Mouse (Mus musculus): ENCODE data around the gene Kcnc4. TPM values are rescaled to one million over a fixed set of nuclear protein-coding genes. Genes with fewer than 3 reads are reported as not detected.

Gene Kcnc4
- polyA plus RNA-seq, 1 experiment: not detected

GRCm38 (mm10) chr3:107462160-107462559, 2.8 kb upstream of the Kcnc4 start:
- Histone ChIP-seq H3K27ac (ENCODE audit: insufficient read depth, low read length) (no peak overlapping the region), H3K4me1 (ENCODE audit: control insufficient read depth, insufficient read depth, low read length) (peaks cover 2% of the 10 kb centered on the region; the same call in 1 of the 2 replicates), H3K4me3 (ENCODE audit: insufficient read depth, low read length) (no peak overlapping the region)
- TF ChIP-seq CTCF (IDR thresholded peaks at IDR 0.05; ENCODE audit: borderline replicate concordance, insufficient read depth, low read length) (peak; percentile 85; the same call in 1 of the 2 replicates), POLR2A (IDR thresholded peaks at IDR 0.05; ENCODE audit: low read depth, low read length) (no peak)

- Histone ChIP-seq H3K4me3 (ENCODE audit: insufficient read depth, low read length) (peak overlapping the region; percentile 9; the same call in 1 of the 2 replicates), H3K4me1 (ENCODE audit: control insufficient read depth, insufficient read depth, low read length) (peaks cover 2% of the 10 kb centered on the region; the same call in 1 of the 2 replicates), H3K27ac (ENCODE audit: insufficient read depth, low read length) (no peak overlapping the region)
- TF ChIP-seq POLR2A (IDR thresholded peaks at IDR 0.05; ENCODE audit: low read depth, low read length) (no peak), CTCF (IDR thresholded peaks at IDR 0.05; ENCODE audit: borderline replicate concordance, insufficient read depth, low read length) (no peak)
These were observed 550 bp upstream of the Kcnc4 start for GRCm38 (mm10) chr3:107459773-107460431.

- H3K4me3 ChIP-seq (ENCODE audit: insufficient read depth, low read length): peak overlapping the region; percentile 11; the same call in 1 of the 2 replicates
- no peak for TF ChIP-seq CTCF (IDR thresholded peaks at IDR 0.05; ENCODE audit: borderline replicate concordance, insufficient read depth, low read length)
- peaks cover 2% of the 10 kb centered on the region; the same call in 1 of the 2 replicates for H3K4me1 ChIP-seq (ENCODE audit: control insufficient read depth, insufficient read depth, low read length)
- H3K27ac ChIP-seq (ENCODE audit: insufficient read depth, low read length): no peak overlapping the region
These were observed 690 bp downstream of the Kcnc4 start for GRCm38 (mm10) chr3:107458528-107459195.

GRCm38 (mm10) chr3:107458104-107458503, 1.2 kb downstream of the Kcnc4 start:
- no peak overlapping the region for H3K4me3 ChIP-seq (ENCODE audit: insufficient read depth, low read length)
- H3K27ac ChIP-seq (ENCODE audit: insufficient read depth, low read length): no peak overlapping the region
- H3K4me1 ChIP-seq (ENCODE audit: control insufficient read depth, insufficient read depth, low read length): peaks cover 2% of the 10 kb centered on the region; the same call in 1 of the 2 replicates
- TF ChIP-seq CTCF (IDR thresholded peaks at IDR 0.05; ENCODE audit: borderline replicate concordance, insufficient read depth, low read length) (no peak), POLR2A (IDR thresholded peaks at IDR 0.05; ENCODE audit: low read depth, low read length) (no peak)

- Histone ChIP-seq H3K4me3 (ENCODE audit: insufficient read depth, low read length) (no peak overlapping the region), H3K27ac (ENCODE audit: insufficient read depth, low read length) (no peak overlapping the region), H3K4me1 (ENCODE audit: control insufficient read depth, insufficient read depth, low read length) (no peaks in the 10 kb centered on the region)
- TF ChIP-seq POLR2A (IDR thresholded peaks at IDR 0.05; ENCODE audit: low read depth, low read length): no peak
- no peak for TF ChIP-seq CTCF (IDR thresholded peaks at IDR 0.05; ENCODE audit: borderline replicate concordance, insufficient read depth, low read length)
These were observed 5.1 kb downstream of the Kcnc4 start for GRCm38 (mm10) chr3:107454280-107454679.

- Histone ChIP-seq H3K4me1 (ENCODE audit: control insufficient read depth, insufficient read depth, low read length) (no peaks in the 10 kb centered on the region), H3K27ac (ENCODE audit: insufficient read depth, low read length) (no peak overlapping the region), H3K4me3 (ENCODE audit: insufficient read depth, low read length) (no peak overlapping the region)
- TF ChIP-seq POLR2A (IDR thresholded peaks at IDR 0.05; ENCODE audit: low read depth, low read length): no peak
- no peak for TF ChIP-seq CTCF (IDR thresholded peaks at IDR 0.05; ENCODE audit: borderline replicate concordance, insufficient read depth, low read length)
These were observed 12.5 kb downstream of the Kcnc4 start for GRCm38 (mm10) chr3:107446822-107447221.

- no peak overlapping the region for H3K27ac ChIP-seq (ENCODE audit: insufficient read depth, low read length)
- no peaks in the 10 kb centered on the region for H3K4me1 ChIP-seq (ENCODE audit: control insufficient read depth, insufficient read depth, low read length)
- H3K4me3 ChIP-seq (ENCODE audit: insufficient read depth, low read length): no peak overlapping the region
- no peak for TF ChIP-seq CTCF (IDR thresholded peaks at IDR 0.05; ENCODE audit: borderline replicate concordance, insufficient read depth, low read length)
- no peak for TF ChIP-seq POLR2A (IDR thresholded peaks at IDR 0.05; ENCODE audit: low read depth, low read length)
These were observed 15.5 kb downstream of the Kcnc4 start for GRCm38 (mm10) chr3:107443866-107444265.

- no peak overlapping the region for H3K27ac ChIP-seq (ENCODE audit: insufficient read depth, low read length)
- H3K4me1 ChIP-seq (ENCODE audit: control insufficient read depth, insufficient read depth, low read length): no peaks in the 10 kb centered on the region
- no peak overlapping the region for H3K4me3 ChIP-seq (ENCODE audit: insufficient read depth, low read length)
- TF ChIP-seq CTCF (IDR thresholded peaks at IDR 0.05; ENCODE audit: borderline replicate concordance, insufficient read depth, low read length) (no peak), POLR2A (IDR thresholded peaks at IDR 0.05; ENCODE audit: low read depth, low read length) (no peak)
These were observed 17.2 kb downstream of the Kcnc4 start for GRCm38 (mm10) chr3:107442191-107442590.

GRCm38 (mm10) chr3:107441306-107441705, 18.0 kb downstream of the Kcnc4 start:
- no peak for TF ChIP-seq POLR2A (IDR thresholded peaks at IDR 0.05; ENCODE audit: low read depth, low read length)
- no peak for TF ChIP-seq CTCF (IDR thresholded peaks at IDR 0.05; ENCODE audit: borderline replicate concordance, insufficient read depth, low read length)
- Histone ChIP-seq H3K4me3 (ENCODE audit: insufficient read depth, low read length) (no peak overlapping the region), H3K27ac (ENCODE audit: insufficient read depth, low read length) (no peak overlapping the region), H3K4me1 (ENCODE audit: control insufficient read depth, insufficient read depth, low read length) (no peaks in the 10 kb centered on the region)

- H3K4me1 ChIP-seq (ENCODE audit: control insufficient read depth, insufficient read depth, low read length): no peaks in the 10 kb centered on the region
- no peak overlapping the region for H3K27ac ChIP-seq (ENCODE audit: insufficient read depth, low read length)
- H3K4me3 ChIP-seq (ENCODE audit: insufficient read depth, low read length): no peak overlapping the region
- no peak for TF ChIP-seq CTCF (IDR thresholded peaks at IDR 0.05; ENCODE audit: borderline replicate concordance, insufficient read depth, low read length)
- no peak for TF ChIP-seq POLR2A (IDR thresholded peaks at IDR 0.05; ENCODE audit: low read depth, low read length)
These were observed 20.1 kb downstream of the Kcnc4 start for GRCm38 (mm10) chr3:107439280-107439679.
